Mouse (Mus musculus): ENCODE results near the gene Cdhr5. TPM values are rescaled to one million over a fixed set of nuclear protein-coding genes. Genes with fewer than 3 reads are reported as not detected.

Cdhr5 gene
- 1.6 and 1.7 TPM in 2 replicates for polyA plus RNA-seq (2014; fragmentation: Nextera tagmentation; extraction: Ambion mirVana)

- H3K36me3 ChIP-seq (ENCODE audit: control insufficient read depth, insufficient read depth, low read length): no peaks in the 10 kb centered on the region
- H3K27me3 ChIP-seq (ENCODE audit: control insufficient read depth, insufficient read depth, low read length): no peaks in the 10 kb centered on the region
- H3K4me3 ChIP-seq (ENCODE audit: low read depth, low read length): no peak within 1 kb of the TSS
- H3K9me3 ChIP-seq (ENCODE audit: control insufficient read depth, low read depth, low read length): no peaks in the 10 kb centered on the region
- no peak for ATAC-seq (ENCODE audit: insufficient number of reproducible peaks, insufficient read depth, low FRiP score, low read depth)
- no peak within 1 kb of the TSS for H3K4me2 ChIP-seq (replicated peaks; ENCODE audit: low read depth, low read length)
- H3K4me1 ChIP-seq (ENCODE audit: control insufficient read depth, insufficient read depth, low read length): peaks cover 7% of the 10 kb centered on the region; the same call in 1 of the 2 replicates
- H3K27ac ChIP-seq (ENCODE audit: low read length): no peak within 1 kb of the TSS
- WGBS: 47% methylated on average over 11 of the region's 11 CpGs
- H3K9ac ChIP-seq (replicated peaks; ENCODE audit: low read depth, low read length): no peak within 1 kb of the TSS
These were observed at the start of gene Cdhr5 for GRCm38 (mm10) chr7:141276546-141276945. Gene Cdhr5, minus strand, starts transcription at chr7:141276786.

- H3K9ac ChIP-seq (replicated peaks; ENCODE audit: low read depth, low read length): no peak overlapping the region
- no peak for ATAC-seq (ENCODE audit: insufficient number of reproducible peaks, insufficient read depth, low FRiP score, low read depth)
- peaks cover 38% of the 10 kb centered on the region for H3K36me3 ChIP-seq (ENCODE audit: control insufficient read depth, insufficient read depth, low read length)
- no peak overlapping the region for H3K4me2 ChIP-seq (replicated peaks; ENCODE audit: low read depth, low read length)
- H3K27ac ChIP-seq (ENCODE audit: low read length): no peak overlapping the region
- H3K27me3 ChIP-seq (ENCODE audit: control insufficient read depth, insufficient read depth, low read length): no peaks in the 10 kb centered on the region
- no peak overlapping the region for H3K4me3 ChIP-seq (ENCODE audit: low read depth, low read length)
- H3K9me3 ChIP-seq (ENCODE audit: control insufficient read depth, low read depth, low read length): no peaks in the 10 kb centered on the region
- WGBS: 91% methylated on average over 1 of the region's 1 CpGs
- H3K4me1 ChIP-seq (ENCODE audit: control insufficient read depth, insufficient read depth, low read length): peaks cover 14% of the 10 kb centered on the region
These were observed 48.1 kb upstream of the Cdhr5 start for GRCm38 (mm10) chr7:141324686-141325085.

DNA sequence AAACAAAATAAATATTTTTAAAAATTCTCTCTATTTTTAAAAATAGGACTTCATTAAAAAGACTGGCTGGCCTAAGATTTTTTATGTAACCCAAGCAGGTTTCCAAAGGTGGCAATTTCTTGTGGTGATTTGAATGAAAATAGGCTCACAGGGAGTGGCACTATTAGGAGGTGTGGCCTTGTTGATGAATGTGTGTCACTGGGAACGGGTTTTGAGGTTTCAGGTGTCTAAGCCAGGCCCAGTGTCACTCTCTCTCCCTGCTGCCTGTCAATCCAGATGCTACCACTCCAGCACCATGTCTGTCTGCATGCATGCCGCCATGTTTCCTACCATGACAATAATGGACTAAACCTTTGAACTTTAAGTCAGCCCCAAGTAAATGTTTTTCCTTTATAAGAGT lies 42.9 kb upstream of the Cdhr5 start:
- Histone ChIP-seq H3K4me1 (ENCODE audit: control insufficient read depth, insufficient read depth, low read length) (no peaks in the 10 kb centered on the region), H3K27ac (ENCODE audit: low read length) (no peak overlapping the region), H3K9ac (replicated peaks; ENCODE audit: low read depth, low read length) (no peak overlapping the region), H3K27me3 (ENCODE audit: control insufficient read depth, insufficient read depth, low read length) (no peaks in the 10 kb centered on the region), H3K4me2 (replicated peaks; ENCODE audit: low read depth, low read length) (no peak overlapping the region), H3K4me3 (ENCODE audit: low read depth, low read length) (no peak overlapping the region), H3K36me3 (ENCODE audit: control insufficient read depth, insufficient read depth, low read length) (peaks cover 83% of the 10 kb centered on the region), H3K9me3 (ENCODE audit: control insufficient read depth, low read depth, low read length) (no peaks in the 10 kb centered on the region)
- ATAC-seq (ENCODE audit: insufficient number of reproducible peaks, insufficient read depth, low FRiP score, low read depth): no peak
- 66% methylated on average over 2 of the region's 2 CpGs for WGBS

- Histone ChIP-seq H3K4me1 (ENCODE audit: control insufficient read depth, insufficient read depth, low read length) (no peaks in the 10 kb centered on the region), H3K9ac (replicated peaks; ENCODE audit: low read depth, low read length) (no peak overlapping the region), H3K36me3 (ENCODE audit: control insufficient read depth, insufficient read depth, low read length) (peaks cover 86% of the 10 kb centered on the region), H3K4me3 (ENCODE audit: low read depth, low read length) (no peak overlapping the region), H3K4me2 (replicated peaks; ENCODE audit: low read depth, low read length) (no peak overlapping the region), H3K27me3 (ENCODE audit: control insufficient read depth, insufficient read depth, low read length) (no peaks in the 10 kb centered on the region), H3K27ac (ENCODE audit: low read length) (no peak overlapping the region), H3K9me3 (ENCODE audit: control insufficient read depth, low read depth, low read length) (no peaks in the 10 kb centered on the region)
- WGBS: 77% methylated on average over 1 of the region's 1 CpGs
- ATAC-seq (ENCODE audit: insufficient number of reproducible peaks, insufficient read depth, low FRiP score, low read depth): no peak
These were observed 41.1 kb upstream of the Cdhr5 start for GRCm38 (mm10) chr7:141317619-141318132.

- H3K4me1 ChIP-seq (ENCODE audit: control insufficient read depth, insufficient read depth, low read length): no peaks in the 10 kb centered on the region
- WGBS: 78% methylated on average over 5 of the region's 5 CpGs
- H3K36me3 ChIP-seq (ENCODE audit: control insufficient read depth, insufficient read depth, low read length): peaks cover 86% of the 10 kb centered on the region
- H3K4me2 ChIP-seq (replicated peaks; ENCODE audit: low read depth, low read length): no peak overlapping the region
- H3K9ac ChIP-seq (replicated peaks; ENCODE audit: low read depth, low read length): no peak overlapping the region
- H3K27ac ChIP-seq (ENCODE audit: low read length): no peak overlapping the region
- no peaks in the 10 kb centered on the region for H3K27me3 ChIP-seq (ENCODE audit: control insufficient read depth, insufficient read depth, low read length)
- H3K4me3 ChIP-seq (ENCODE audit: low read depth, low read length): no peak overlapping the region
- H3K9me3 ChIP-seq (ENCODE audit: control insufficient read depth, low read depth, low read length): no peaks in the 10 kb centered on the region
- no peak for ATAC-seq (ENCODE audit: insufficient number of reproducible peaks, insufficient read depth, low FRiP score, low read depth)
These were observed 39.4 kb upstream of the Cdhr5 start for GRCm38 (mm10) chr7:141315974-141316373.

GRCm38 (mm10) chr7:141315076-141315475 lies 38.5 kb upstream of the Cdhr5 start:
- no peaks in the 10 kb centered on the region for H3K9me3 ChIP-seq (ENCODE audit: control insufficient read depth, low read depth, low read length)
- whole genome bisulfite sequencing: 89% methylated on average over 8 of the region's 8 CpGs
- no peak overlapping the region for H3K4me3 ChIP-seq (ENCODE audit: low read depth, low read length)
- H3K4me1 ChIP-seq (ENCODE audit: control insufficient read depth, insufficient read depth, low read length): no peaks in the 10 kb centered on the region
- peaks cover 87% of the 10 kb centered on the region for H3K36me3 ChIP-seq (ENCODE audit: control insufficient read depth, insufficient read depth, low read length)
- H3K27ac ChIP-seq (ENCODE audit: low read length): no peak overlapping the region
- H3K4me2 ChIP-seq (replicated peaks; ENCODE audit: low read depth, low read length): no peak overlapping the region
- no peaks in the 10 kb centered on the region for H3K27me3 ChIP-seq (ENCODE audit: control insufficient read depth, insufficient read depth, low read length)
- H3K9ac ChIP-seq (replicated peaks; ENCODE audit: low read depth, low read length): no peak overlapping the region
- ATAC-seq (ENCODE audit: insufficient number of reproducible peaks, insufficient read depth, low FRiP score, low read depth): no peak

DNA sequence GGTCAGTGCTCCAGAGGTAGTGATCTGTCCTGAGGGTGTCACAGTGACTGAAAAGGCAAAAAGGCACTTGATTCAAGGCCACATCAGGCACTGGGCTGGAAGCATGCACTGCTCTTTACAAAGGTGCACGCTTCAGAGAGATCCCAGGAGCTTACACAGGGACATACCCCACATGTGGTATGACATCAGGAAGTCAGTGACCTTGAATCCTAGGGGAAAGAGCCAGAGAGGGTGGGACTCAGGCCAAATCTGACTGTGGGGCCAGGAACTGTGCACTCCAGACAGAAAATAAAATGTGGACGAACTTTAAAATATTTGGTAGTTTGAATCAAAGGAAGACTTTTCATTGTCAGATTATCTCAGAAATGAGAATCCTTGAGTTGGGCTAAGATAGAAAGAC lies 37.8 kb upstream of the Cdhr5 start:
- ATAC-seq (ENCODE audit: insufficient number of reproducible peaks, insufficient read depth, low FRiP score, low read depth): no peak
- peaks cover 91% of the 10 kb centered on the region for H3K36me3 ChIP-seq (ENCODE audit: control insufficient read depth, insufficient read depth, low read length)

GRCm38 (mm10) chr7:141304537-141304936 lies 28.0 kb upstream of the Cdhr5 start:
- Histone ChIP-seq H3K4me3 (ENCODE audit: low read depth, low read length) (no peak overlapping the region), H3K9me3 (ENCODE audit: control insufficient read depth, low read depth, low read length) (no peaks in the 10 kb centered on the region), H3K4me2 (replicated peaks; ENCODE audit: low read depth, low read length) (no peak overlapping the region), H3K9ac (replicated peaks; ENCODE audit: low read depth, low read length) (no peak overlapping the region), H3K4me1 (ENCODE audit: control insufficient read depth, insufficient read depth, low read length) (no peaks in the 10 kb centered on the region), H3K27ac (ENCODE audit: low read length) (no peak overlapping the region), H3K27me3 (ENCODE audit: control insufficient read depth, insufficient read depth, low read length) (no peaks in the 10 kb centered on the region), H3K36me3 (ENCODE audit: control insufficient read depth, insufficient read depth, low read length) (peaks cover 77% of the 10 kb centered on the region)
- WGBS: 84% methylated on average over 4 of the region's 4 CpGs
- ATAC-seq (ENCODE audit: insufficient number of reproducible peaks, insufficient read depth, low FRiP score, low read depth): no peak

More for the DNA sequence above, 37.8 kb upstream of the Cdhr5 start:
- Histone ChIP-seq H3K4me3 (ENCODE audit: low read depth, low read length) (no peak overlapping the region), H3K27me3 (ENCODE audit: control insufficient read depth, insufficient read depth, low read length) (no peaks in the 10 kb centered on the region), H3K4me1 (ENCODE audit: control insufficient read depth, insufficient read depth, low read length) (no peaks in the 10 kb centered on the region), H3K4me2 (replicated peaks; ENCODE audit: low read depth, low read length) (no peak overlapping the region), H3K9me3 (ENCODE audit: control insufficient read depth, low read depth, low read length) (no peaks in the 10 kb centered on the region), H3K27ac (ENCODE audit: low read length) (no peak overlapping the region), H3K9ac (replicated peaks; ENCODE audit: low read depth, low read length) (no peak overlapping the region)
- WGBS: 96% methylated on average over 2 of the region's 2 CpGs

DNA sequence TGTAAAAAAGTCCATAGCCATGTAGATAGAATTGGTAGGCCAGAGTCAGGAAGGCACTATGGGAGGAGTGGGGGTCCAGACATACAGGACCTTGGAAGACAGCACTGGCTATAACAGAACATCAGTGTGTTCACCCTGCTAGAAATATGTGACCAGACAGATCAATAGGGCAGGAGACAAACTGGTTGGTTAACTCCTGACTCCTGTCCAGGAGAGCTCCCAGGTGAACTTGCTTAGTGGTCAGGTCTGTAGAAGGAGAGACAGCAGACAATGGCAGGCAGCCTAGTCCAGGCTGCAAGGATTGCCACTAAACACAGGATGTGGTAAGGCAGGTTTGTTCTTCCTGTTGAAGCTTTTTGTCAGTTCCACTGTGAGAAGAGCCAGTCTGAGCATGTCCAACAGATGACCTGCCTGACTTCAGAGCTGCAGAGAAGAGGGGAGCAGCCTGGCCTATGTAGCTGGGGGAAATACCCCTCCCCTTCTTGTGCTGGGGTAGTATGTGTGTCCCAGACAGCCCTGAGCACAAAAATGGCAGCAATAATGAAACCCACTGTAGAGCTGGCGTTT lies 26.2 kb upstream of the Cdhr5 start:
- WGBS: 86% methylated on average over 1 of the region's 1 CpGs
- Histone ChIP-seq H3K27me3 (ENCODE audit: control insufficient read depth, insufficient read depth, low read length) (no peaks in the 10 kb centered on the region), H3K9ac (replicated peaks; ENCODE audit: low read depth, low read length) (no peak overlapping the region), H3K4me3 (ENCODE audit: low read depth, low read length) (no peak overlapping the region), H3K9me3 (ENCODE audit: control insufficient read depth, low read depth, low read length) (no peaks in the 10 kb centered on the region), H3K4me2 (replicated peaks; ENCODE audit: low read depth, low read length) (no peak overlapping the region), H3K27ac (ENCODE audit: low read length) (no peak overlapping the region), H3K4me1 (ENCODE audit: control insufficient read depth, insufficient read depth, low read length) (no peaks in the 10 kb centered on the region), H3K36me3 (ENCODE audit: control insufficient read depth, insufficient read depth, low read length) (peaks cover 63% of the 10 kb centered on the region)
- no peak for ATAC-seq (ENCODE audit: insufficient number of reproducible peaks, insufficient read depth, low FRiP score, low read depth)

Data from stomach, embryonic 14.5 days (tissue).